Mouse (Mus musculus) G1E (cell line): ENCODE results near the gene Ccl6.

Source experiments
- CTCF ChIP-seq: IDR thresholded peaks from 2 replicates; pipeline ENCODE4 v1.5.1; 2012; ENCODE audit warnings: low read depth, low read length, inconsistent platforms, mixed read lengths
- GATA1 ChIP-seq: IDR thresholded peaks from 2 replicates; pipeline ENCODE4 v1.6.1; 2012; ENCODE audit warnings: borderline replicate concordance, low read length, inconsistent platforms, mixed read lengths
- POLR2AphosphoS5 ChIP-seq: IDR thresholded peaks from 2 replicates; pipeline ENCODE4 v1.6.1; 2012; ENCODE audit warnings: low read depth, low read length, inconsistent platforms; ENCODE audit not compliant: insufficient replicate concordance
- TAL1 ChIP-seq: conservative IDR thresholded peaks from 2 replicates; pipeline ENCODE4 v1.6.1; 2012; ENCODE audit warnings: low read depth, low read length, inconsistent platforms, mixed read lengths

DNA sequence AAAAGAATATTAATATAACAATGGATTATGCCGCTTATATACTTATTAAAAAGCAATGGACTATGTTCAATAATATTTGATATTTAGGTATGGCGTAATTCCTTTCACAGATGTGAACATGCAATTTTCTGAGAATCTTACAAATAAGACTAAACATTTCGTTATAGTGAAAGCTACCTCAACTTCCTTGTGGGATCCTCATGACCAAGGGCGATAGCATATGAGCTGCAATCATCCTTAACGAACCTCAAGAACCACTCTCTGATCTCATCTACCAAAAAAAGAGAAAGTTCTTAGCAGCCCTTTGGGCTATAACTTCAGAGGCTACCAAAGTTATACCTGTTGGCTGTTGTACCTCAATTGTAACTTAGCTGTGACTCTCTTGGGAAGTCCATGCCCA lies 566 bp upstream of the Ccl6 start:
- TF ChIP-seq CTCF = no peak
- no peak for TF ChIP-seq TAL1
- TF ChIP-seq GATA1 = no peak
- TF ChIP-seq POLR2AphosphoS5 = no peak
